Mouse (Mus musculus): ENCODE measurements around the gene Gm14190. TPM values are rescaled to one million over a fixed set of nuclear protein-coding genes. Genes with fewer than 3 reads are reported as not detected.

Gm14190 gene
- total RNA-seq (2023) = not detected

GRCm38 (mm10) chr11:99690463-99690862 is at the start of gene Gm14190:
Gene Gm14190, minus strand, starts transcription at chr11:99690740.

GRCm38 (mm10) chr11:99734190-99734589 is 43.6 kb upstream of the Gm14190 start, which contains the start of gene Gm14180:
Gene Gm14180, minus strand, starts transcription at chr11:99734290.

GRCm38 (mm10) chr11:99665860-99666259 is 24.7 kb downstream of the Gm14190 start, which contains the start of gene Krtap4-6:
Gene Krtap4-6, minus strand, starts transcription at chr11:99665960.

DNA sequence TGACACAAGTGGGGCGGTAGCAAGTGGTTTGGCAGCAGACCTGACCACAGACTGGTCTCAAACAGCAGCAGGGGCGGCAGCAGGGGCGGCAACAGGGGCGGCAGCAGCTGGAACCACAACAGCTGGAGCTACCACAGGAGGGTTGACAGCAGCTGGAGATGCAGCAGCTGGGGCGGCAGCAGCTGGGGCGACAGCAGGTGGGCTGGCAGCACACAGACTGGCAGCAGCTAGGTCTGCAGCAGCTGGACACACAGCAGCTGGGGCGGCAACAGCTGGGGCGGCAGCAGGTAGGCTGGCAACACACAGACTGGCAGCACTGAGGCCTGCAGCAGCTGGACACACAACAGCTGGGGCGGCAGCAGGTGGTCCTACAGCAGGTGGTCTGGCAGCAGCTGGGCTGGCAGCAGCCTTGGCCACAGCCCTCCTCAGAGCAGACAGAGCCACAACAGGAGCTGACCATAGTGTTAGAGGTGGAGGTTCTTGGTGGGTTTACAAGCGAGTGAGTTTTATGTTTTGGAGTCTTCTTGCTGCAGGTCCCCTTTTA is 32.0 kb downstream of the Gm14190 start, which contains the start of gene Gm11563:
Gm11563 (minus strand) TSS at position 494 of the 544 bp plus-strand sequence.

GRCm38 (mm10) chr11:99650136-99650535 is 40.4 kb downstream of the Gm14190 start, which contains the start of gene Gm11555:
Gene Gm11555, minus strand, starts transcription at chr11:99650236.

DNA sequence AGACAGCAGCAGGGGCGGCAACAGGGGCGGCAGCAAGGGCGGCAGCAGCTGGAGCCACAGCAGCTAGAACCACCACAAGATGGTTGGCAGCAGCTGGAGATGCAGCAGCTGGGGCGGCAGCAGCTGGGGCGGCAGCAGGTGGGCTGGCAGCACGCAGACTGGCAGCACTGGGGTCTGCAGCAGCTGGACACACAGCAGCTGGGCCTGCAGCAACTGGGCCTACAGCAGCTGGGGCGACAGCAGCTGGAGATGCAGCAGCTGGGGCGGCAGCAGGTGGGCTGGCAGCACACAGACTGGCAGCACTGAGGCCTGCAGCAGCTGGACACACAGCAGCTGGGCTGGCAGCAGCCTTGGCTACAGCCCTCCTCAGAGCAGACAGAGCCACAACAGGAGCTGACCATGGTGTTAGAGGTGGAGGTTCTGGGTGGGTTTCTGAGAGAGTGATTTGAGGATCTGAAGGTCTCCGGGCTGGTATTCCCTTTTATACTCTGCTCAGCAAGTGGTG is 46.9 kb downstream of the Gm14190 start, which contains the start of gene Krtap4-7:
Krtap4-7 (minus strand) TSS at position 455 of the 505 bp plus-strand sequence.

Other genes with a start within 250 kb of the Gm14190 start
- not detected for gene Krt23, start 197.6 kb downstream of the Gm14190 start, total RNA-seq (2023)
- not detected for gene Krt39, start 169.4 kb downstream of the Gm14190 start, total RNA-seq (2023)
- gene Krt40, start 147.6 kb downstream of the Gm14190 start, total RNA-seq (2023) = not detected
- gene Krtap3-3, start 139.9 kb downstream of the Gm14190 start, total RNA-seq (2023) = not detected
- gene Krtap3-2, start 133.9 kb downstream of the Gm14190 start, total RNA-seq (2023) = not detected
- gene Gm11939, start 131.3 kb downstream of the Gm14190 start, total RNA-seq (2023) = not detected
- gene Krtap3-1, start 124.1 kb downstream of the Gm14190 start, total RNA-seq (2023) = not detected
- gene Krtap1-5, start 109.7 kb downstream of the Gm14190 start, total RNA-seq (2023) = not detected
- not detected for gene Krtap1-4, start 107.1 kb downstream of the Gm14190 start, total RNA-seq (2023)
- gene Krtap1-3, start 99.4 kb downstream of the Gm14190 start, total RNA-seq (2023) = not detected
- not detected for gene Krtap9-3, start 92.6 kb downstream of the Gm14190 start, total RNA-seq (2023)
- not detected for gene Gm11938, start 87.4 kb downstream of the Gm14190 start, total RNA-seq (2023)
- not detected for gene Gm11937, start 80.6 kb downstream of the Gm14190 start, total RNA-seq (2023)
- gene Krtap2-4, start 75.9 kb downstream of the Gm14190 start, total RNA-seq (2023) = not detected
- gene Gm11562, start 70.3 kb downstream of the Gm14190 start, total RNA-seq (2023) = not detected
- not detected for gene Krtap4-1, start 62.5 kb downstream of the Gm14190 start, total RNA-seq (2023)
- gene Krtap4-2, start 55.7 kb downstream of the Gm14190 start, total RNA-seq (2023) = not detected
- gene Krtap4-7, start 46.7 kb downstream of the Gm14190 start, total RNA-seq (2023) = not detected
- not detected for gene Gm11555, start 40.5 kb downstream of the Gm14190 start, total RNA-seq (2023)
- not detected for gene Gm11563, start 31.8 kb downstream of the Gm14190 start, total RNA-seq (2023)
- not detected for gene Krtap4-6, start 24.8 kb downstream of the Gm14190 start, total RNA-seq (2023)
- not detected for gene Gm14180, start 43.5 kb upstream of the Gm14190 start, total RNA-seq (2023)
- not detected for gene Gm11595, start 82.2 kb upstream of the Gm14190 start, total RNA-seq (2023)
- not detected for gene Krtap4-8, start 90.0 kb upstream of the Gm14190 start, total RNA-seq (2023)
- gene Krtap4-9, start 94.5 kb upstream of the Gm14190 start, total RNA-seq (2023) = not detected
- not detected for gene Gm11596, start 102.7 kb upstream of the Gm14190 start, total RNA-seq (2023)
- not detected for gene Gm11569, start 108.2 kb upstream of the Gm14190 start, total RNA-seq (2023)
- not detected for gene Gm11554, start 113.7 kb upstream of the Gm14190 start, total RNA-seq (2023)
- not detected for gene Krtap4-13, start 119.2 kb upstream of the Gm14190 start, total RNA-seq (2023)
- not detected for gene Gm11564, start 124.9 kb upstream of the Gm14190 start, total RNA-seq (2023)
- gene 2300003K06Rik, start 147.3 kb upstream of the Gm14190 start, total RNA-seq (2023) = not detected
- not detected for gene Krtap4-16, start 160.9 kb upstream of the Gm14190 start, total RNA-seq (2023)
- gene Gm11568, start 167.2 kb upstream of the Gm14190 start, total RNA-seq (2023) = not detected
- not detected for gene Gm11559, start 173.7 kb upstream of the Gm14190 start, total RNA-seq (2023)
- gene Krtap9-1, start 182.6 kb upstream of the Gm14190 start, total RNA-seq (2023) = not detected
- gene Gm11567, start 188.4 kb upstream of the Gm14190 start, total RNA-seq (2023) = not detected
- gene Krtap31-1, start 217.2 kb upstream of the Gm14190 start, total RNA-seq (2023) = not detected
- gene Gm11565, start 224.0 kb upstream of the Gm14190 start, total RNA-seq (2023) = not detected
- not detected for gene Krtap31-2, start 245.6 kb upstream of the Gm14190 start, total RNA-seq (2023)

Measured in T-cell, adult 66 days (primary cell).